Mouse (Mus musculus) heart, adult 11 months (tissue): Measurements from ENCODE around the gene Egfem1.

ENCODE experiments used
- DNase-seq: peaks from one replicate; pipeline ENCODE4 v3.0.0; 2022

The Egfem1 gene

GRCm38 (mm10) chr3:29609174-29609573 is 527.4 kb downstream of the Egfem1 start:
- no peak for DNase-seq

- peak; percentile 29 for DNase-seq
Observed at GRCm38 (mm10) chr3:29619586-29619985, 537.8 kb downstream of the Egfem1 start.

DNA sequence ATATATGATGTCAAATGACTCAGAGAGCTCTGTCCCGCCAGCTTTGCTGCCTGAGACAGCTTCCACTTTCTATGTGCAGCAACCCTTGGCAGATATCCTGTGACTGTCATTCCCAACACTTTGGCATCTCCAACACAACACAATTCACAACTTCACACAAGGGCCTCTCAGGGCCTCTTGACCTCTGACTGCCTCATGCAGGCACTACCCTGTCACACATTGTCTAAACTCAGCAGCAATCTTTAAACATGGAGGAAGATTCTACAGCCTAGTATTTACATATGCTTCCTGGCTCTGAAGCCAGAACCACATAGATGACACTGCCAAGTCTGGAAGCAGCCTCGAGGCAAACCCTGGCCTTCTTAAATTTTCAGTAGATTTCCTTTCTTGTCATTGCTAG is 558.0 kb downstream of the Egfem1 start:
- DNase-seq = no peak

DNA sequence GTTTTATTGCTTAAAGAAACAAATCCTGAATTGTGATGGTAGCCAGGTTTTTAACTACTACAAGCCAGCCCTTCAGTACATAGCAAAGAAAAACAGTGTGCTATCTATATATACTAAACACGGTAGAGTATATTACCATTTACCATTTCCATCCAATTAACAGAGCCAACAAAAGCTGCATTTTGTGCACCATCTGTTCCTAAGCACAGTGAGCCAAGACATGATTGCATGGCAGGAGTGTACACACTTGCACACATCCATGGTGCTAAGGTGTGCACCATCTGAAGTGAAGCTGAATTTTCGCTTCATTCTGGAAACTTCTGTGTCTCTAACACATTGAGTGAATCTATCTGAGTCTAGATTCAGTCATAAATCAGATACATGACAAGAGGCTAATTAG is 585.0 kb downstream of the Egfem1 start:
- DNase-seq = no peak

- DNase-seq = no peak
Observed at GRCm38 (mm10) chr3:29689367-29690285, 607.8 kb downstream of the Egfem1 start.

DNA sequence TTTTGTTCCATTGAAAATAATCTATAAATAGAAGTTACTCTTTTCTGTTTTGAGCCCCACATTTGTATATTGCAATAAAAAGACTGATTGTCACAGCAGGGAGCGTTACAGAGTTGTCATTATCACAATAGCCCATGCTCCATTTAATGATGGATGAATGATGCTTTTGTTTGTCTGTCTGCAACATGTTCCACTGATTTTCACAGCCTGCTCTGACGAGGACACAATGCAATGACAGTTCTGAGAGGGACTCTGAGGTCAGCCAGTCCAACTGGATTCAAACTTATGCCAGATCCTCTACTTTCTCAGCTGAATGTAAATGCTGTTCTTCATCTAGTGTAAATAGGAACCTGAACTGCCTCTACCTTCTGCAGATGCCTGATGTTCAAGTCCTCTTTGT is 619.3 kb downstream of the Egfem1 start:
- DNase-seq = no peak

DNA sequence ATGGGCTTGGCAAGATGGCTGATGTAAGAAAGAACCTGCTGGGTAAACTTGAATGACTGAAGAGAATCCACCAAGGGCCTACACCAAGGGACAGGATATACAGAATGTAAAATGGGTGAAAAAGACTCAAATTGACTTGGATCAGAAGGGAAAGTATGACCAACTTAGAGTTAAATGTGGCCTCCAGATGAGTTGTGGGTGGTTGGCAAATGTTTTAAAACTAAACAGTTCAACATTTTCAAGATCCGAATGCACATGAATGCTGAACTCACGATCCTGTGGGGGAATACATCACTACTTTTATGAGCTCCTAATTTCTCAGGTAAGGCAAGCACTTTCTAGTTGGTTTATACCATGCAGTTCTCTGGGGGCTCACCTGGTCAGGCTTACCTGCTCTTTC is 625.0 kb downstream of the Egfem1 start:
- no peak for DNase-seq

DNA sequence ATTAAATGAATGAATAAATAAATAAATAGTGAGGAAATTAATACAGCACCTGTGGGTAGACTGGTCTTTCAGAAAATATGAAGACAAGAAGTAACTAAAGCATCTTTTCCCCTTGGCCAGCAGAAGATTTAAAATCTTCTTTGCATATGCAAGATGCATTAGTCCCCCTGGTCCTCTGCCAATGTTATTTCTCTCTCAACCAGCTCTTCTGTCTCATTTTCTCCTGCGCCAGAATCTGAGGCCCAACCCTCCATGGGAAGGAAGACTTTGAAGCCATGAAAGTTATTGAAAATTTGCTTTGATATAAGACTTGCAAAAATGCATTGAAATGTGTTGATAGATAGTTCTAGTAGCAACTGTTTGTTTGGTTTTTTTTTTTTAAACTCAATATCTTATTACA is 625.6 kb downstream of the Egfem1 start:
- no peak for DNase-seq

GRCm38 (mm10) chr3:29726376-29726967 is 644.6 kb downstream of the Egfem1 start:
- DNase-seq = no peak

DNA sequence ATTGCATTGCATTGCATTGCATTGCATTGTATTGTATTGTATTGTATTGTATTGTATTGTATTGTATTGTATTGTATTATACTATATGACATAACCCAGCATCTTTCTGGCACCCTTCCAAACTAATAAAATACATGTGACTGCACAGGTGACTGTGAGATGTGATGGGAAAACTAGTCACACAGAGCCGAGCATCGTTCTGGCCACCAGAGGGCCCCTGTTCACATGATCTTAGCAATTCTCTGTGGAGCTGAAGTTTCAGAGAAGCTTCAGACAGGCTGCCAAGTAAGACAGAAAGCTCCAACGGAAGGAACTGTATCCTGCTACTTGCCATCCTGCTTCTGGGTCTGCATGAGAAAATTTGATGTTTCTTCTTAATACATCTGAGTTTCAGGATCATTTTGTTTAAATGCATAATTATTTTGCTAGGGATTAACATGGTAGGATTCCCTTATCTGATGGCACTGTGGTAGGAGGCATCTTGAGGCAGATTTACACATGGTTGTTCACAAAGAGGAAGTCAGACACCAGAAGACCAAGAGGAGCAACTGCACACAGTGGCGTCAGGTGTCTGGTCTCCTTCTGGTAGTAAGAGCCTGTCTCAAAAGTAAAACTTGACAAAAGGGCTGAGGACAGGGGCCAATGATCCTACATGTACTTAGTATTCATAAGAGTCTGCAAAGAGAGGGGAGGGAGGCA is 648.4 kb downstream of the Egfem1 start:
- no peak for DNase-seq

GRCm38 (mm10) chr3:29731509-29731908 is 649.7 kb downstream of the Egfem1 start:
- no peak for DNase-seq

DNA sequence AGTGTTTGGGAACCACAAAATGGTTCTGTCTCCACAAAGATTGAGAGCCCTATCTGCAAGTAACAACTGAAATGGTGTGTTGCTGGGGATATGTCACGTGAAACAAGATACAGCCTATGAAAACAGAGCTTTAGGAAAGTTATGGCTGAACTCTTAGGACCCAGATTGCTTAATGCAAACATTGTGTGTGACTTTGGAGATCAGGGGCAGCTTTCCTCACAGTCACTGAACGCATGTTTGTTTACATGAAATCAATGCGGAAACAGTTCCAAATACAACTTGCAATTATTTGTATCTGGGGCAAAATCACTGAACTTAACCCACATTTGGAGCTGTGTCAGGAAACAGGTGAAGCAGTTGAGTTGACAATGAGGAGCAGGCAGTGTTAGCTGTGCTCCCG is 650.8 kb downstream of the Egfem1 start:
- no peak for DNase-seq

- no peak for DNase-seq
Observed at GRCm38 (mm10) chr3:29734251-29734650, 652.4 kb downstream of the Egfem1 start.

DNA sequence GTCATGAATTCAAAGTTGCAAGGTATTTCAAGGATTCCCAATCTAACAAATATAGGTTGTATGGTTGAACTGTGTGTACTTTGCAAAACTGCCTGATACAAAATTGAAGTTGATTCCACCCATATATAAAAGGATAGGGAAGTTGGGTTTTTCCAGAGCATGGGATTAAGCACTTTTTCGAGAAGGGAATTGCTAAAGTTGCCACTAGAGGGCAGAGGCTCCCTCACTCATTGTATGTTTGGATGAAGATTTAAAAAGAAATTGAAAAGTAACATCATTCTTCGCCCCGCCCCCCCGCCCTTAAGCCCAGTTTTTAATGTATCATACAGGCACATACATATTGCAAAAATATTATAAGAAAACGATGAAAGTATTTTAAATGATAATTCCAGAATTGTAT is 657.5 kb downstream of the Egfem1 start:
- DNase-seq = no peak
